Mouse (Mus musculus) granulocyte monocyte progenitor cell, adult 5-6 weeks (primary cell): Measurements from ENCODE around the gene Tns2. TPM values are rescaled to one million over a fixed set of nuclear protein-coding genes. Genes with fewer than 3 reads are reported as not detected.
"Not testable (repeated sequence)": the region's sequence is repeated elsewhere in the genome, so short reads cannot be mapped to it uniquely, and the experiment has no call there.

ENCODE experiments used
- ATAC-seq: replicated peaks from 2 replicates; pipeline ENCODE4 v1.8.0; 2016; ENCODE audit warnings: mild to moderate bottlenecking, moderate TSS enrichment, inconsistent platforms; ENCODE audit not compliant: poor library complexity, severe bottlenecking
- total RNA-seq, 2 experiments: library from RNA; stranded (forward) in 1 of 2; stranded (reverse) in 1 of 2; fragments of 200-712, 200-1000 nt in 1 of 2; fragments of >200 nt in 1 of 2; fragmentation: Nextera tagmentation in 1 of 2; gene quantifications; 2 replicates each; pipeline ENCODE4 v1.2.3; 2014 to 2017

Tns2 gene
- total RNA-seq, 2 experiments from 2014 or later = not detected

GRCm38 (mm10) chr15:102134709-102135108 is 34.5 kb downstream of the Tns2 start:
- ATAC-seq = no peak

GRCm38 (mm10) chr15:102135522-102136128 is 35.4 kb downstream of the Tns2 start:
- ATAC-seq = no peak

GRCm38 (mm10) chr15:102136129-102136758 is 36.0 kb downstream of the Tns2 start, which contains the start of gene Spryd3:
Gene Spryd3, minus strand, starts transcription at chr15:102136234.
- peak; percentile 99 for ATAC-seq

GRCm38 (mm10) chr15:102141120-102141519 is 40.9 kb downstream of the Tns2 start:
- no peak for ATAC-seq

- ATAC-seq = peak; percentile 86
Observed at GRCm38 (mm10) chr15:102142914-102143912, 43.0 kb downstream of the Tns2 start.

- no peak for ATAC-seq
Observed at GRCm38 (mm10) chr15:102144274-102144711, 44.1 kb downstream of the Tns2 start, which contains the start of gene Igfbp6. Gene Igfbp6, plus strand, starts transcription at chr15:102144362.

GRCm38 (mm10) chr15:102144726-102145125 is 44.5 kb downstream of the Tns2 start:
- ATAC-seq = no peak

- no peak for ATAC-seq
Observed at GRCm38 (mm10) chr15:102145330-102145729, 45.1 kb downstream of the Tns2 start.

GRCm38 (mm10) chr15:102146089-102146488 is 45.9 kb downstream of the Tns2 start:
- no peak for ATAC-seq

GRCm38 (mm10) chr15:102146882-102147281 is 46.7 kb downstream of the Tns2 start:
- ATAC-seq = no peak

GRCm38 (mm10) chr15:102147674-102148402 is 47.6 kb downstream of the Tns2 start:
- ATAC-seq = 0 out of 2 replicates have a peak, but pooled peaks have one; percentile 9

- ATAC-seq = no peak
Observed at GRCm38 (mm10) chr15:102149561-102149960, 49.3 kb downstream of the Tns2 start.

GRCm38 (mm10) chr15:102150301-102151135 is 50.3 kb downstream of the Tns2 start, which contains the start of gene Soat2:
Gene Soat2, plus strand, starts transcription at chr15:102150526.
- ATAC-seq = peak; percentile 88

- ATAC-seq = no peak
Observed at GRCm38 (mm10) chr15:102152646-102153045, 52.4 kb downstream of the Tns2 start.

GRCm38 (mm10) chr15:102155006-102155405 is 54.8 kb downstream of the Tns2 start:
- ATAC-seq = not testable (repeated sequence)

- no peak for ATAC-seq
Observed at GRCm38 (mm10) chr15:102156836-102157235, 56.6 kb downstream of the Tns2 start.

- peak; percentile 26 for ATAC-seq
Observed at GRCm38 (mm10) chr15:102160415-102161060, 60.3 kb downstream of the Tns2 start.

GRCm38 (mm10) chr15:102163900-102164693 is 63.9 kb downstream of the Tns2 start:
- no peak for ATAC-seq
